Mouse (Mus musculus): Measurements from ENCODE around the gene Slc25a45. TPM values are rescaled to one million over a fixed set of nuclear protein-coding genes. Genes with fewer than 3 reads are reported as not detected.

The Slc25a45 gene
- total and polyA plus RNA-seq, 2 experiments from 2014 or later = 2.2 to 2.9 TPM

GRCm38 (mm10) chr19:5925311-5925855, 47.8 kb downstream of the Slc25a45 start:
- Histone ChIP-seq H3K9ac (peak overlapping the region; percentile 70; the same call in 1 of the 2 replicates), H3K27ac (ENCODE audit: low read depth, low read length) (0 out of 2 replicates have a peak overlapping the region, but pooled peaks have one; percentile 6), H3K9me3 (ENCODE audit: low read length) (no peaks in the 10 kb centered on the region), H3K27me3 (ENCODE audit: insufficient read depth, low read length) (no peaks in the 10 kb centered on the region), H3K4me2 (ENCODE audit: low read depth) (peak overlapping the region; percentile 94), H3K4me1 (ENCODE audit: insufficient read depth) (0 out of 2 replicates have a peak, but pooled peaks cover 3% of the 10 kb centered on the region), H3K4me3 (ENCODE audit: low read depth, low read length) (peak overlapping the region; percentile 60), H3K36me3 (ENCODE audit: insufficient read depth) (no peaks in the 10 kb centered on the region)
- 31% methylated on average over 11 of the region's 11 CpGs for WGBS
- DNase-seq = no peak
- TF ChIP-seq CTCF (IDR thresholded peaks at IDR 0.05; ENCODE audit: low read depth) = no peak
- no peak for ATAC-seq

- Histone ChIP-seq H3K4me2 (ENCODE audit: low read depth) (no peak overlapping the region), H3K9me3 (ENCODE audit: low read length) (no peaks in the 10 kb centered on the region), H3K4me1 (ENCODE audit: insufficient read depth) (no peaks in the 10 kb centered on the region), H3K9ac (no peak overlapping the region), H3K4me3 (ENCODE audit: low read depth, low read length) (no peak overlapping the region), H3K27me3 (ENCODE audit: insufficient read depth, low read length) (no peaks in the 10 kb centered on the region), H3K36me3 (ENCODE audit: insufficient read depth) (no peaks in the 10 kb centered on the region), H3K27ac (ENCODE audit: low read depth, low read length) (no peak overlapping the region)
- no peak for DNase-seq
- no peak for TF ChIP-seq CTCF (IDR thresholded peaks at IDR 0.05; ENCODE audit: low read depth)
- WGBS = 62% methylated on average over 11 of the region's 11 CpGs
- ATAC-seq = no peak
These were observed 49.4 kb downstream of the Slc25a45 start for GRCm38 (mm10) chr19:5927026-5927425.

GRCm38 (mm10) chr19:5927532-5927931, 49.9 kb downstream of the Slc25a45 start:
- no peaks in the 10 kb centered on the region for H3K27me3 ChIP-seq (ENCODE audit: insufficient read depth, low read length)
- H3K27ac ChIP-seq (ENCODE audit: low read depth, low read length) = no peak overlapping the region
- H3K9me3 ChIP-seq (ENCODE audit: low read length) = no peaks in the 10 kb centered on the region
- ATAC-seq (no peak), DNase-seq (no peak)
- no peak overlapping the region for H3K9ac ChIP-seq
- no peak overlapping the region for H3K4me2 ChIP-seq (ENCODE audit: low read depth)
- 76% methylated on average over 8 of the region's 8 CpGs for WGBS
- H3K36me3 ChIP-seq (ENCODE audit: insufficient read depth) = no peaks in the 10 kb centered on the region
- H3K4me1 ChIP-seq (ENCODE audit: insufficient read depth) = no peaks in the 10 kb centered on the region
- H3K4me3 ChIP-seq (ENCODE audit: low read depth, low read length) = no peak overlapping the region
- no peak for TF ChIP-seq CTCF (IDR thresholded peaks at IDR 0.05; ENCODE audit: low read depth)

GRCm38 (mm10) chr19:5928104-5928503, 50.5 kb downstream of the Slc25a45 start:
- H3K4me3 ChIP-seq (ENCODE audit: low read depth, low read length) = no peak overlapping the region
- no peaks in the 10 kb centered on the region for H3K27me3 ChIP-seq (ENCODE audit: insufficient read depth, low read length)
- no peak overlapping the region for H3K27ac ChIP-seq (ENCODE audit: low read depth, low read length)
- WGBS = 79% methylated on average over 6 of the region's 6 CpGs
- DNase-seq (no peak), ATAC-seq (no peak)
- H3K4me2 ChIP-seq (ENCODE audit: low read depth) = no peak overlapping the region
- TF ChIP-seq CTCF (IDR thresholded peaks at IDR 0.05; ENCODE audit: low read depth) = no peak
- no peaks in the 10 kb centered on the region for H3K4me1 ChIP-seq (ENCODE audit: insufficient read depth)
- no peaks in the 10 kb centered on the region for H3K36me3 ChIP-seq (ENCODE audit: insufficient read depth)
- H3K9me3 ChIP-seq (ENCODE audit: low read length) = no peaks in the 10 kb centered on the region
- H3K9ac ChIP-seq = no peak overlapping the region

GRCm38 (mm10) chr19:5928546-5928945, 50.9 kb downstream of the Slc25a45 start:
- ATAC-seq (no peak), DNase-seq (no peak)
- H3K9ac ChIP-seq = no peak overlapping the region

GRCm38 (mm10) chr19:5929634-5930596, 52.3 kb downstream of the Slc25a45 start:
- no peaks in the 10 kb centered on the region for H3K9me3 ChIP-seq (ENCODE audit: low read length)
- TF ChIP-seq CTCF (IDR thresholded peaks at IDR 0.05; ENCODE audit: low read depth) = no peak
- ATAC-seq (no peak), DNase-seq (peak; percentile 16)
- no peaks in the 10 kb centered on the region for H3K4me1 ChIP-seq (ENCODE audit: insufficient read depth)
- H3K4me3 ChIP-seq (ENCODE audit: low read depth, low read length) = no peak overlapping the region
- WGBS = 64% methylated on average over 14 of the region's 14 CpGs
- H3K27ac ChIP-seq (ENCODE audit: low read depth, low read length) = no peak overlapping the region
- H3K36me3 ChIP-seq (ENCODE audit: insufficient read depth) = no peaks in the 10 kb centered on the region
- no peak overlapping the region for H3K4me2 ChIP-seq (ENCODE audit: low read depth)
- H3K9ac ChIP-seq = no peak overlapping the region
- no peaks in the 10 kb centered on the region for H3K27me3 ChIP-seq (ENCODE audit: insufficient read depth, low read length)

More at GRCm38 (mm10) chr19:5928546-5928945, 50.9 kb downstream of the Slc25a45 start:
- H3K36me3 ChIP-seq (ENCODE audit: insufficient read depth) = no peaks in the 10 kb centered on the region
- H3K27ac ChIP-seq (ENCODE audit: low read depth, low read length) = no peak overlapping the region
- no peak overlapping the region for H3K4me2 ChIP-seq (ENCODE audit: low read depth)
- H3K27me3 ChIP-seq (ENCODE audit: insufficient read depth, low read length) = no peaks in the 10 kb centered on the region
- H3K9me3 ChIP-seq (ENCODE audit: low read length) = no peaks in the 10 kb centered on the region
- no peaks in the 10 kb centered on the region for H3K4me1 ChIP-seq (ENCODE audit: insufficient read depth)
- H3K4me3 ChIP-seq (ENCODE audit: low read depth, low read length) = no peak overlapping the region
- TF ChIP-seq CTCF (IDR thresholded peaks at IDR 0.05; ENCODE audit: low read depth) = no peak
- 85% methylated on average over 3 of the region's 3 CpGs for WGBS

- DNase-seq (no peak), ATAC-seq (no peak)
- Histone ChIP-seq H3K27me3 (ENCODE audit: insufficient read depth, low read length) (no peaks in the 10 kb centered on the region), H3K4me1 (ENCODE audit: insufficient read depth) (no peaks in the 10 kb centered on the region), H3K4me3 (ENCODE audit: low read depth, low read length) (no peak overlapping the region), H3K9me3 (ENCODE audit: low read length) (no peaks in the 10 kb centered on the region), H3K4me2 (ENCODE audit: low read depth) (no peak overlapping the region), H3K27ac (ENCODE audit: low read depth, low read length) (no peak overlapping the region), H3K9ac (no peak overlapping the region), H3K36me3 (ENCODE audit: insufficient read depth) (no peaks in the 10 kb centered on the region)
- WGBS = 79% methylated on average over 3 of the region's 3 CpGs
- TF ChIP-seq CTCF (IDR thresholded peaks at IDR 0.05; ENCODE audit: low read depth) = no peak
These were observed 57.7 kb downstream of the Slc25a45 start for GRCm38 (mm10) chr19:5935266-5935665.

Other genes starting within 250 kb of the Slc25a45 start
- gene Rela, start 240.3 kb upstream of the Slc25a45 start, total RNA-seq (2014; rRNA removed) = 23.2 and 34.8 TPM in 2 replicates
- gene Rela, start 240.3 kb upstream of the Slc25a45 start, polyA plus RNA-seq (2015; fragmentation: Nextera tagmentation; extraction: Ambion mirVana) = 26.8 and 32.3 TPM in 2 replicates
- gene Sipa1, start 214.1 kb upstream of the Slc25a45 start, total RNA-seq (2014; rRNA removed) = 16.6 and 18.3 TPM in 2 replicates
- gene Sipa1, start 214.1 kb upstream of the Slc25a45 start, polyA plus RNA-seq (2015; fragmentation: Nextera tagmentation; extraction: Ambion mirVana) = 14.6 and 19.6 TPM in 2 replicates
- 14.4 and 19.7 TPM in 2 replicates for gene Map3k11, start 189.1 kb upstream of the Slc25a45 start, total RNA-seq (2014; rRNA removed)
- gene Map3k11, start 189.1 kb upstream of the Slc25a45 start, polyA plus RNA-seq (2015; fragmentation: Nextera tagmentation; extraction: Ambion mirVana) = 8.7 and 9.0 TPM in 2 replicates
- gene Pcnx3, start 188.9 kb upstream of the Slc25a45 start, total RNA-seq (2014; rRNA removed) = 57.4 and 67.1 TPM in 2 replicates
- 10.2 and 17.2 TPM in 2 replicates for gene Pcnx3, start 188.9 kb upstream of the Slc25a45 start, polyA plus RNA-seq (2015; fragmentation: Nextera tagmentation; extraction: Ambion mirVana)
- gene Kcnk7, start 173.4 kb upstream of the Slc25a45 start, total RNA-seq (2014; rRNA removed) = not detected in 2 replicates
- gene Kcnk7, start 173.4 kb upstream of the Slc25a45 start, polyA plus RNA-seq (2015; fragmentation: Nextera tagmentation; extraction: Ambion mirVana) = 0.17 TPM in 1 of 2 replicates, not detected in the other
- 28.5 and 33.2 TPM in 2 replicates for gene Ehbp1l1, start 151.5 kb upstream of the Slc25a45 start, total RNA-seq (2014; rRNA removed)
- 41.3 and 53.0 TPM in 2 replicates for gene Ehbp1l1, start 151.5 kb upstream of the Slc25a45 start, polyA plus RNA-seq (2015; fragmentation: Nextera tagmentation; extraction: Ambion mirVana)
- 169 and 172 TPM in 2 replicates for gene Fam89b, start 148.2 kb upstream of the Slc25a45 start, total RNA-seq (2014; rRNA removed)
- 165 and 200 TPM in 2 replicates for gene Fam89b, start 148.2 kb upstream of the Slc25a45 start, polyA plus RNA-seq (2015; fragmentation: Nextera tagmentation; extraction: Ambion mirVana)
- gene Ltbp3, start 136.9 kb upstream of the Slc25a45 start, total RNA-seq (2014; rRNA removed) = 21.3 and 22.7 TPM in 2 replicates
- 5.9 and 12.4 TPM in 2 replicates for gene Ltbp3, start 136.9 kb upstream of the Slc25a45 start, polyA plus RNA-seq (2015; fragmentation: Nextera tagmentation; extraction: Ambion mirVana)
- 79.8 and 98.1 TPM in 2 replicates for gene Scyl1, start 106.4 kb upstream of the Slc25a45 start, total RNA-seq (2014; rRNA removed)
- gene Scyl1, start 106.4 kb upstream of the Slc25a45 start, polyA plus RNA-seq (2015; fragmentation: Nextera tagmentation; extraction: Ambion mirVana) = 62.7 and 68.8 TPM in 2 replicates
- 8.5 and 13.3 TPM in 2 replicates for gene Frmd8, start 2.5 kb upstream of the Slc25a45 start, total RNA-seq (2014; rRNA removed)
- gene Frmd8, start 2.5 kb upstream of the Slc25a45 start, polyA plus RNA-seq (2015; fragmentation: Nextera tagmentation; extraction: Ambion mirVana) = 9.0 and 10.3 TPM in 2 replicates
- gene Tigd3, start 16.3 kb downstream of the Slc25a45 start, total RNA-seq (2014; rRNA removed) = 9.9 and 14.2 TPM in 2 replicates
- 8.6 and 10.2 TPM in 2 replicates for gene Tigd3, start 16.3 kb downstream of the Slc25a45 start, polyA plus RNA-seq (2015; fragmentation: Nextera tagmentation; extraction: Ambion mirVana)
- 52.8 and 64.5 TPM in 2 replicates for gene Dpf2, start 35.2 kb downstream of the Slc25a45 start, total RNA-seq (2014; rRNA removed)
- gene Dpf2, start 35.2 kb downstream of the Slc25a45 start, polyA plus RNA-seq (2015; fragmentation: Nextera tagmentation; extraction: Ambion mirVana) = 56.8 and 60.1 TPM in 2 replicates
- gene Cdc42ep2, start 47.0 kb downstream of the Slc25a45 start, total RNA-seq (2014; rRNA removed) = 13.3 and 18.4 TPM in 2 replicates
- gene Cdc42ep2, start 47.0 kb downstream of the Slc25a45 start, polyA plus RNA-seq (2015; fragmentation: Nextera tagmentation; extraction: Ambion mirVana) = 13.5 and 15.6 TPM in 2 replicates
- 12.4 and 18.1 TPM in 2 replicates for gene Pola2, start 86.4 kb downstream of the Slc25a45 start, total RNA-seq (2014; rRNA removed)
- gene Pola2, start 86.4 kb downstream of the Slc25a45 start, polyA plus RNA-seq (2015; fragmentation: Nextera tagmentation; extraction: Ambion mirVana) = 13.7 and 15.3 TPM in 2 replicates
- gene Slc22a20, start 108.3 kb downstream of the Slc25a45 start, total RNA-seq (2014; rRNA removed) = not detected in 2 replicates
- not detected in 2 replicates for gene Slc22a20, start 108.3 kb downstream of the Slc25a45 start, polyA plus RNA-seq (2015; fragmentation: Nextera tagmentation; extraction: Ambion mirVana)
- gene Capn1, start 138.1 kb downstream of the Slc25a45 start, total RNA-seq (2014; rRNA removed) = 5.5 and 7.7 TPM in 2 replicates
- gene Capn1, start 138.1 kb downstream of the Slc25a45 start, polyA plus RNA-seq (2015; fragmentation: Nextera tagmentation; extraction: Ambion mirVana) = 3.0 and 3.3 TPM in 2 replicates
- gene Syvn1, start 168.8 kb downstream of the Slc25a45 start, total RNA-seq (2014; rRNA removed) = 15.8 and 23.7 TPM in 2 replicates
- 24.7 and 27.7 TPM in 2 replicates for gene Syvn1, start 168.8 kb downstream of the Slc25a45 start, polyA plus RNA-seq (2015; fragmentation: Nextera tagmentation; extraction: Ambion mirVana)
- gene Mrpl49, start 180.0 kb downstream of the Slc25a45 start, total RNA-seq (2014; rRNA removed) = 47.1 and 50.8 TPM in 2 replicates
- 54.4 and 55.7 TPM in 2 replicates for gene Mrpl49, start 180.0 kb downstream of the Slc25a45 start, polyA plus RNA-seq (2015; fragmentation: Nextera tagmentation; extraction: Ambion mirVana)
- gene Fau, start 180.0 kb downstream of the Slc25a45 start, total RNA-seq (2014; rRNA removed) = 1,002 and 1,178 TPM in 2 replicates
- 610 and 775 TPM in 2 replicates for gene Fau, start 180.0 kb downstream of the Slc25a45 start, polyA plus RNA-seq (2015; fragmentation: Nextera tagmentation; extraction: Ambion mirVana)
- 42.5 and 50.8 TPM in 2 replicates for gene Znhit2, start 183.4 kb downstream of the Slc25a45 start, total RNA-seq (2014; rRNA removed)
- 46.1 and 47.1 TPM in 2 replicates for gene Znhit2, start 183.4 kb downstream of the Slc25a45 start, polyA plus RNA-seq (2015; fragmentation: Nextera tagmentation; extraction: Ambion mirVana)
- 70.6 and 79.6 TPM in 2 replicates for gene Tm7sf2, start 190.6 kb downstream of the Slc25a45 start, total RNA-seq (2014; rRNA removed)
- 37.1 and 43.3 TPM in 2 replicates for gene Tm7sf2, start 190.6 kb downstream of the Slc25a45 start, polyA plus RNA-seq (2015; fragmentation: Nextera tagmentation; extraction: Ambion mirVana)
- 93.0 and 96.8 TPM in 2 replicates for gene Vps51, start 199.4 kb downstream of the Slc25a45 start, total RNA-seq (2014; rRNA removed)
- gene Vps51, start 199.4 kb downstream of the Slc25a45 start, polyA plus RNA-seq (2015; fragmentation: Nextera tagmentation; extraction: Ambion mirVana) = 78.6 and 93.7 TPM in 2 replicates
- not detected in 2 replicates for gene Tmem262, start 202.2 kb downstream of the Slc25a45 start, total RNA-seq (2014; rRNA removed)
- gene Tmem262, start 202.2 kb downstream of the Slc25a45 start, polyA plus RNA-seq (2015; fragmentation: Nextera tagmentation; extraction: Ambion mirVana) = not detected in 2 replicates
- 0.69 TPM in 1 of 2 replicates, not detected in the other for gene Gm28374, start 204.4 kb downstream of the Slc25a45 start, total RNA-seq (2014; rRNA removed)
- 0.57 and 0.68 TPM in 2 replicates for gene Gm28374, start 204.4 kb downstream of the Slc25a45 start, polyA plus RNA-seq (2015; fragmentation: Nextera tagmentation; extraction: Ambion mirVana)
- 63.4 and 63.9 TPM in 2 replicates for gene Zfpl1, start 207.1 kb downstream of the Slc25a45 start, total RNA-seq (2014; rRNA removed)
- gene Zfpl1, start 207.1 kb downstream of the Slc25a45 start, polyA plus RNA-seq (2015; fragmentation: Nextera tagmentation; extraction: Ambion mirVana) = 100 and 114 TPM in 2 replicates
- gene Cdca5, start 207.2 kb downstream of the Slc25a45 start, total RNA-seq (2014; rRNA removed) = 2.2 and 3.0 TPM in 2 replicates
- gene Cdca5, start 207.2 kb downstream of the Slc25a45 start, polyA plus RNA-seq (2015; fragmentation: Nextera tagmentation; extraction: Ambion mirVana) = 4.7 TPM in 2 replicates
- not detected in 2 replicates for gene AC131692.1, start 216.6 kb downstream of the Slc25a45 start, total RNA-seq (2014; rRNA removed)
- gene AC131692.1, start 216.6 kb downstream of the Slc25a45 start, polyA plus RNA-seq (2015; fragmentation: Nextera tagmentation; extraction: Ambion mirVana) = not detected in 2 replicates
- gene Naaladl1, start 228.0 kb downstream of the Slc25a45 start, total RNA-seq (2014; rRNA removed) = 0.14 and 0.15 TPM in 2 replicates
- gene Naaladl1, start 228.0 kb downstream of the Slc25a45 start, polyA plus RNA-seq (2015; fragmentation: Nextera tagmentation; extraction: Ambion mirVana) = 0.39 and 0.51 TPM in 2 replicates
- gene Sac3d1, start 240.8 kb downstream of the Slc25a45 start, total RNA-seq (2014; rRNA removed) = 44.8 and 67.7 TPM in 2 replicates
- 60.8 and 61.5 TPM in 2 replicates for gene Sac3d1, start 240.8 kb downstream of the Slc25a45 start, polyA plus RNA-seq (2015; fragmentation: Nextera tagmentation; extraction: Ambion mirVana)